In genomic region chr15:97607617-97608206, GRCm38 (mm10) we compare ENCODE assay signal across 10 mouse cellular contexts.
DNase-seq lines count a peak whose midpoint lies in the region; ATAC-seq and TF ChIP-seq lines count a peak whose summit lies in the region.
"Had no signal": no experiment of that assay in that cellular context is flagged by ENCODE, and none has a peak within 500 bp of the region (broad histone marks: within the 10 kb centered on the region; RNA-seq: fewer than 3 reads in every experiment).

No protein-coding gene starts in this region.

- no peaks in the 10 kb centered on the region for H3K9me3 ChIP-seq in lung, postnatal 0 days (ENCODE audit: low read length)
- H3K9me3 ChIP-seq in forebrain, postnatal 0 days (ENCODE audit: low read length), result no peaks in the 10 kb centered on the region
- no peaks in the 10 kb centered on the region for H3K9me3 ChIP-seq in midbrain, embryonic 15.5 days
- H3K9me3 ChIP-seq in stomach, postnatal 0 days (ENCODE audit: control insufficient read depth, low read length), result no peaks in the 10 kb centered on the region

- no peak overlapping the region for H3K27ac ChIP-seq in lung, postnatal 0 days (ENCODE audit: low read length)
- peak overlapping the region; percentile 90 for H3K27ac ChIP-seq in forebrain, postnatal 0 days (ENCODE audit: low read depth, low read length)
- peak overlapping the region; percentile 93 for H3K27ac ChIP-seq in midbrain, embryonic 15.5 days
- no peak overlapping the region for H3K27ac ChIP-seq in stomach, postnatal 0 days (replicated peaks)

- H3K36me3 ChIP-seq in lung, postnatal 0 days (ENCODE audit: insufficient read depth, low read length), result no peaks in the 10 kb centered on the region
- H3K36me3 ChIP-seq in forebrain, postnatal 0 days (ENCODE audit: insufficient read depth), result no peaks in the 10 kb centered on the region
- H3K36me3 ChIP-seq in midbrain, embryonic 15.5 days (replicated peaks), result no peaks in the 10 kb centered on the region
- no peaks in the 10 kb centered on the region for H3K36me3 ChIP-seq in stomach, postnatal 0 days (ENCODE audit: control insufficient read depth, insufficient read depth, low read length)

- no peaks in the 10 kb centered on the region for H3K4me1 ChIP-seq in lung, postnatal 0 days (ENCODE audit: insufficient read depth, low read depth, low read length)
- H3K4me1 ChIP-seq in forebrain, postnatal 0 days (ENCODE audit: insufficient read depth), result peaks cover 8% of the 10 kb centered on the region
- H3K4me1 ChIP-seq in midbrain, embryonic 15.5 days, result peaks cover 25% of the 10 kb centered on the region
- peaks cover 3% of the 10 kb centered on the region; the same call in 1 of the 2 replicates for H3K4me1 ChIP-seq in stomach, postnatal 0 days (replicated peaks; ENCODE audit: control insufficient read depth, insufficient read depth)

- 73% methylated on average over 15 of the region's 15 CpGs for WGBS in lung, postnatal 0 days
- 22% methylated on average over 15 of the region's 15 CpGs for WGBS in forebrain, postnatal 0 days
- 31% methylated on average over 15 of the region's 15 CpGs for WGBS in midbrain, embryonic 15.5 days
- WGBS in stomach, postnatal 0 days, result 54% methylated on average over 15 of the region's 15 CpGs

- DNase-seq in lung, postnatal 0 days (ENCODE audit: low spot score), result no peak
- DNase-seq in lung, postnatal 4 days, result no peak
- DNase-seq in forebrain, postnatal 0 days, result peak; percentile 66
- DNase-seq in stomach, postnatal 0 days (ENCODE audit: low spot score), result no peak
- no peak for DNase-seq in embryo, embryonic 9.5 days (ENCODE audit: extremely low spot score)
- no peak for DNase-seq in kidney, postnatal 4 days
- DNase-seq: adrenal gland, adult 2 months; kidney, postnatal 10 days; right cerebral cortex, postnatal 25 days had no signal

- TF ChIP-seq CTCF in lung, postnatal 0 days (IDR thresholded peaks at IDR 0.05), result no peak
- TF ChIP-seq CTCF in forebrain, postnatal 0 days (IDR thresholded peaks at IDR 0.05; ENCODE audit: low read depth), result no peak
- no peak for TF ChIP-seq CTCF in stomach, postnatal 0 days (IDR thresholded peaks at IDR 0.05; ENCODE audit: low read depth)

- 0 out of 2 replicates have a peak overlapping the region, but pooled peaks have one; percentile 52 for H3K4me2 ChIP-seq in lung, postnatal 0 days (replicated peaks; ENCODE audit: low read depth, low read length)
- peak overlapping the region; percentile 84 for H3K4me2 ChIP-seq in forebrain, postnatal 0 days (ENCODE audit: low read depth)
- H3K4me2 ChIP-seq in midbrain, embryonic 15.5 days, result peak overlapping the region; percentile 59
- H3K4me2 ChIP-seq in stomach, postnatal 0 days (replicated peaks; ENCODE audit: low read depth), result peak overlapping the region; percentile 61; the same call in 1 of the 2 replicates

- no peak for ATAC-seq in lung, postnatal 0 days
- ATAC-seq in forebrain, postnatal 0 days, result peak; percentile 44
- peak; percentile 22; the same call in 1 of the 2 replicates for ATAC-seq in midbrain, embryonic 15.5 days (replicated peaks)
- ATAC-seq in stomach, postnatal 0 days (ENCODE audit: low FRiP score, low TSS enrichment), result no peak

- no peak overlapping the region for H3K4me3 ChIP-seq in lung, postnatal 0 days (ENCODE audit: low read depth, low read length)
- peak overlapping the region; percentile 43 for H3K4me3 ChIP-seq in forebrain, postnatal 0 days (ENCODE audit: low read depth, low read length)
- H3K4me3 ChIP-seq in midbrain, embryonic 15.5 days, result peak overlapping the region; percentile 36
- H3K4me3 ChIP-seq in stomach, postnatal 0 days (ENCODE audit: low read depth, low read length), result no peak overlapping the region

- no peak overlapping the region for H3K9ac ChIP-seq in lung, postnatal 0 days (replicated peaks; ENCODE audit: low read depth)
- H3K9ac ChIP-seq in forebrain, postnatal 0 days, result peak overlapping the region; percentile 71
- peak overlapping the region; percentile 53 for H3K9ac ChIP-seq in midbrain, embryonic 15.5 days
- H3K9ac ChIP-seq in stomach, postnatal 0 days (ENCODE audit: low read length), result no peak overlapping the region

- H3K27me3 ChIP-seq in lung, postnatal 0 days (replicated peaks; ENCODE audit: insufficient read depth, low read length), result no peaks in the 10 kb centered on the region
- H3K27me3 ChIP-seq in forebrain, postnatal 0 days (ENCODE audit: insufficient read depth, low read length), result no peaks in the 10 kb centered on the region
- no peaks in the 10 kb centered on the region for H3K27me3 ChIP-seq in midbrain, embryonic 15.5 days (replicated peaks)
- H3K27me3 ChIP-seq in stomach, postnatal 0 days (ENCODE audit: control insufficient read depth, insufficient read depth, low read length), result no peaks in the 10 kb centered on the region

- TF ChIP-seq EP300 in lung, postnatal 0 days (IDR thresholded peaks at IDR 0.05), result no peak
- TF ChIP-seq EP300 in stomach, postnatal 0 days (optimal IDR thresholded peaks at IDR 0.05), result no peak

Comparison
In these comparisons a context has a peak if more than half of its experiments do, and no peak if none do; other contexts are left out.
1. ATAC-seq: peak in forebrain, postnatal 0 days (single experiment) and midbrain, embryonic 15.5 days (single experiment); none in lung, postnatal 0 days (single experiment) and stomach, postnatal 0 days (single experiment).
2. H3K27ac ChIP-seq: peak in forebrain, postnatal 0 days (single experiment) and midbrain, embryonic 15.5 days (single experiment); none in lung, postnatal 0 days (single experiment) and stomach, postnatal 0 days (single experiment).
3. H3K4me3 ChIP-seq: peak in forebrain, postnatal 0 days (single experiment) and midbrain, embryonic 15.5 days (single experiment); none in lung, postnatal 0 days (single experiment) and stomach, postnatal 0 days (single experiment).
4. H3K9ac ChIP-seq: peak in forebrain, postnatal 0 days (single experiment) and midbrain, embryonic 15.5 days (single experiment); none in lung, postnatal 0 days (single experiment) and stomach, postnatal 0 days (single experiment).
5. Peak in every context shown above with its lines, with median percentiles within 50 percentile points of each other: H3K4me2 ChIP-seq.